Mouse (Mus musculus) frontal cortex, postnatal 25 days (tissue): ENCODE results near the gene Mob3b.

Experiments
- DNase-seq, 2 experiments: peaks; one replicate each; pipeline ENCODE4 v3.0.0; 2022; ENCODE audit warnings: low spot score in 2 of 2

Mob3b gene

GRCm38 (mm10) chr4:35005068-35005769 lies 152.1 kb downstream of the Mob3b start:
- DNase-seq: no peak

- DNase-seq: no peak
These were observed 152.8 kb downstream of the Mob3b start for GRCm38 (mm10) chr4:35004473-35004872.

GRCm38 (mm10) chr4:35003550-35004326 lies 153.5 kb downstream of the Mob3b start:
- DNase-seq: no peak

GRCm38 (mm10) chr4:34996616-34997015 lies 160.7 kb downstream of the Mob3b start:
- DNase-seq: no peak

GRCm38 (mm10) chr4:34993639-34993975 lies 163.7 kb downstream of the Mob3b start:
- DNase-seq: no peak

GRCm38 (mm10) chr4:34992866-34993638 lies 164.2 kb downstream of the Mob3b start:
- no peak for DNase-seq

GRCm38 (mm10) chr4:34991891-34992865 lies 165.1 kb downstream of the Mob3b start:
- no peak for DNase-seq

- no peak for DNase-seq
These were observed 166.2 kb downstream of the Mob3b start for GRCm38 (mm10) chr4:34991116-34991515.

GRCm38 (mm10) chr4:34990659-34991058 lies 166.6 kb downstream of the Mob3b start:
- no peak for DNase-seq

GRCm38 (mm10) chr4:34987568-34987967 lies 169.7 kb downstream of the Mob3b start:
- no peak for DNase-seq

- DNase-seq: no peak
These were observed 170.2 kb downstream of the Mob3b start for GRCm38 (mm10) chr4:34987109-34987508.

- no peak for DNase-seq
These were observed 170.6 kb downstream of the Mob3b start for GRCm38 (mm10) chr4:34986647-34987046.

- no peak for DNase-seq
These were observed 172.9 kb downstream of the Mob3b start for GRCm38 (mm10) chr4:34984377-34984776.

- no peak for DNase-seq
These were observed 173.8 kb downstream of the Mob3b start for GRCm38 (mm10) chr4:34983511-34983910.

- no peak for DNase-seq
These were observed 175.7 kb downstream of the Mob3b start for GRCm38 (mm10) chr4:34981301-34982172.

GRCm38 (mm10) chr4:34980461-34981039 lies 176.7 kb downstream of the Mob3b start:
- DNase-seq: no peak

- DNase-seq: no peak
These were observed 180.2 kb downstream of the Mob3b start for GRCm38 (mm10) chr4:34976916-34977702.

GRCm38 (mm10) chr4:34976331-34976778 lies 180.9 kb downstream of the Mob3b start:
- DNase-seq: no peak

GRCm38 (mm10) chr4:34974795-34975194 lies 182.5 kb downstream of the Mob3b start:
- no peak for DNase-seq
